Mouse (Mus musculus) left cerebral cortex, adult 9 months (tissue): ENCODE measurements around the gene Cd81.

Experiments
- DNase-seq, 2 experiments: peaks; one replicate each; pipeline ENCODE4 v3.0.0; 2022; ENCODE audit warnings: low spot score in 2 of 2

The Cd81 gene

GRCm38 (mm10) chr7:143052626-143053007 is at the start of gene Cd81:
Cd81 (plus strand) TSS chr7:143052739.
- peak in 1 of 2 experiments; percentile 85 for DNase-seq

DNA sequence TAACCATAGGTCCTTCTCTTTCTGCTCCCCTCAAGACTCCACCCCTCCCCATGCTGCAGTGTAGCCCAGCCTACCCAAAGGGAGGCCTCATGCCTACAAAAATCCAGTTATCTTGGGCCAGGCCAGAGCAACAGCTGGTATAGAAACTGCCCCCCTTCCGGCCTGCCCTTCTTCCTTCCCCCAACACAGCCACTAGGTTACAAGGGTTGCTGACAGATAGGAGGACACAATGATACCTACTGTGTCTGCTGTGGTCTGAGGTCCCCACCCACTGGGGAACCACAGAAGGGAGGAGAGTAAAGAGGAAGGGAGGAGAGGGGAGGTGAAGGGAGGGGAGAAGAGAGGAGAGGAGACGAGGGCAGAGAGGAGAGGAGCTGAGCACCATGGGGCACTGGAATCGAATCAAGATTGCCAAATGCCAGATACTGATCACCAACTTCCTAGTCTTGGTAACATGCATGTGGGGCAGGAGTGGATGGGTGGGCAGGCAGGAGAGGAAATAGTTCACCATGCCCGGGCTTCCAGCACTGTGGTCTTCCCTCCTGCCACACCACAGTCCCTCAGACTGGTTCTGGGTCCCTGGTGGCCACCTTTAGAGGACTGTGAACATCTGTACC is 47.7 kb upstream of the Cd81 start, which contains the start of gene Tspan32:
Gene Tspan32 (plus strand): TSS at position 320 of the 617 bp plus-strand sequence.
- no peak for DNase-seq

- DNase-seq = no peak
Observed at GRCm38 (mm10) chr7:143005344-143006096, 47.0 kb upstream of the Cd81 start.

- DNase-seq = no peak
Observed at GRCm38 (mm10) chr7:143006097-143006755, 46.3 kb upstream of the Cd81 start.

DNA sequence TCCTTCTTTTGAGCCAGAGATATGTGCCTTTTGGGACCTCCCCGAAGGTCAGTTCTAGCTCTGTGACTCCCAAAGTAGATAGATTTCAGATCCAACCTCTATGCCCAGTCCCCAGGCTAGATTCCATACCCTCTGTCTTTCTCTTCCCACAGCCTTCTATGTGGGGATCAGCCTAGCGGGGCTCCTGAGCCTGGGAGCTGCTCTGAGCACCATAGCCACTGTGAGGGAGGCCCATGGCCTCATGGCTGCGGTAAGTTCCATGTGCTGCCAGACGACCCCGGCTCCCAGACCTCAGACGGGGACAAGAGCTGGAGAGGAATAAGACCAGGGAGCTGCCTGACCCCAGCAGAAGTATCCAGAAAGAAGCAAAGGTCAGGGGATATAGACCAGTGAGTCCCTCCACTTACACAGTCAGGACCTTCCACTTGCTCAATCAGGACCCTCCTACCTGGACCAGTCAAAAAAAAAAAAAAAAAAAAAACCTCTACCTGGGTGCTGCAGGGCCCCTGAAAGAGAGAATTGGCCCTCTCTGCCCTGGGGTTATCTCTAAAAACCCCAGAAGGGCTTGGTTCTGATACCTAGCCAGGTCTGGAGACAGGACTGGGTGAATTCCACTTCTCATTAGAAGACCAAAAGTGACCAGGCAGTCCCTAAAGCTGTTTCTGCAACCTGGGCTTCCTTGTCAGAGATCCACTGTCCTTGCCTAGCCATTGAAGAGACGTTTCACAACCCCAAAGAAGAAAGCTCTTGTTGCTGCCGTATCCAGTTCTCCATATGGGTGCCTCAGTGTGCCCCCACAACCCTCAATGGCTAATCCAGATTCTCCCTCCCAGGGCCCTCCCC is 45.6 kb upstream of the Cd81 start:
- DNase-seq = no peak

- DNase-seq = peak; percentile 76 to 96
Observed at GRCm38 (mm10) chr7:143007599-143008369, 44.8 kb upstream of the Cd81 start.

DNA sequence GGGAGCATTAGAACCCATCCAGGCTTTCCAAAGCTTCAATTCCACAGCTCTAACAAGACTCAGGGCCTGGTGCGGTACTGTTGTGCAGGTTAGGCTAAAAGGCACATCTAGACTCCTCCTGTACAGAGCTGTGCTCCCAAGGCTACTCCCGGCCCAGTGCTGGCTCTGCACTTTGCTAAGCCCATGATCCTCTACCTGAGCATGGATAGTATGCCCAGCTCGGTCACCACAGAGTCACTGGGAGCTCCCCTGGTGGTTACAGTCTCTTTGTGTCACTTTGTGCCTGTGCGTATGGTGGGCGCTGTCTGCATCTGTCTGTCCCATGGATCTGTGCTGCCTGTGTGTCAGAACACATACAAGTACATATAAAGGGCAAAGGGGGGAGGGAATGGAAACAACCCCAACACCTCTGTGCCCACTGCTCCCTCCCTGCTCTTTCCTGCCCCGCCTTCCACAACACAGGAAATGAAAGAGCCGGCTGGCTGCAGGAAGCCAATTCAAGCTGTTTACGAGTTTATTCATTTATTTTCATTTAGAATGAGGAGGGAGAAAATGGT is 44.1 kb upstream of the Cd81 start:
- peak in 1 of 2 experiments; percentile 17 for DNase-seq

- DNase-seq = no peak
Observed at GRCm38 (mm10) chr7:143008996-143009665, 43.4 kb upstream of the Cd81 start.

DNA sequence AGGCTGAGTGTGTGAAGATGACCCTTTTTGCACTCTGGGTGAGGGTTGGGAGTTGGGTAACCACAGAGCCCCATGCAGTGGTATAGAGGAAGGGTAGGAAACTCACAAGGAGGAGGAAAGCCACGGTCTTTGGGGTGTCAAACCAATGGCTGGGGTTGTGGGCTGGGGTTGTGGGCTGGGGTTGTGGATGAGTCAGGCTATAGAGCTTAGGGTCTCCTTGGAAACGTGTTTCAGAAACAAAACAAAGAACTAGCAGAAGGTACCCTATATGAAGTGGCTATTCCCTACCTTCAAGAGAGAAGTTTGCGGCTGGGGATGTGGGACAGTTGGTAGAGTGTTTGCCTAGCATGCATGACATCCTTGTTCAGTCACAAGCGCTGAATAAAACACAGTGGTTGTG is 42.5 kb upstream of the Cd81 start:
- DNase-seq = no peak

- DNase-seq = no peak
Observed at GRCm38 (mm10) chr7:143011226-143011625, 41.3 kb upstream of the Cd81 start.

DNA sequence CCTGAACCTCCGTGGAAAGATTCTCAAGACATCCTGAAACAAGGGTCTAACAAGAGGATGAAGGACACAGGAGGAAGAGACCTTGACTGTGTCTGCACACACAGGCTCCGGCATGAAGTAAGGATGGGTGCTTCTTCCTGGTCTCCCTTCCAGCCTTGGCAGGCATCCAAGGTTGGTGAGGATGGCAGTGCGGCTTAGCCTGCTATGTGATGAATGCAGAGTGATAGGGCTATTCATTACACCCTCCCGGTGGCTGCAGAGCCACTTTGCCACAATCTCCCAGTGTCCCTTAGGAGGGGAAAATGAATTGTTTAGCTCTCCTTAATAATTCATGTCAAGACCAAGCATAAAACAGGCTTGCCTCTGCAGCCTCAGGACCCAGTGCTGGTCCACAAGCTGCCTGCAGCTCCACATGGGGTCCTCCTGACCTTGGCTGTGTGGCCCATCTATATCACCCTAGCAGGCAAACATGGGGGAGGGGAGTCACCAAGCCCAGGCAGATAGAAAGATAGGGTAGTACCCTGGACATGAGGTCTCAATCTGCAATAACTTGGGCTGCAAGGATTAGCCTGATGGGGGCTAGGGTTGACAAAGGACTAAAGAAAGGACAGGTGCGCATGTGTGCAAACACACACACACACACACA is 40.2 kb upstream of the Cd81 start:
- DNase-seq = no peak

- peak in 1 of 2 experiments; percentile 64 for DNase-seq
Observed at GRCm38 (mm10) chr7:143013420-143014178, 38.9 kb upstream of the Cd81 start.

- no peak for DNase-seq
Observed at GRCm38 (mm10) chr7:143014862-143015659, 37.5 kb upstream of the Cd81 start.

GRCm38 (mm10) chr7:143015755-143016423 is 36.6 kb upstream of the Cd81 start:
- peak in 1 of 2 experiments; percentile 70 for DNase-seq

DNA sequence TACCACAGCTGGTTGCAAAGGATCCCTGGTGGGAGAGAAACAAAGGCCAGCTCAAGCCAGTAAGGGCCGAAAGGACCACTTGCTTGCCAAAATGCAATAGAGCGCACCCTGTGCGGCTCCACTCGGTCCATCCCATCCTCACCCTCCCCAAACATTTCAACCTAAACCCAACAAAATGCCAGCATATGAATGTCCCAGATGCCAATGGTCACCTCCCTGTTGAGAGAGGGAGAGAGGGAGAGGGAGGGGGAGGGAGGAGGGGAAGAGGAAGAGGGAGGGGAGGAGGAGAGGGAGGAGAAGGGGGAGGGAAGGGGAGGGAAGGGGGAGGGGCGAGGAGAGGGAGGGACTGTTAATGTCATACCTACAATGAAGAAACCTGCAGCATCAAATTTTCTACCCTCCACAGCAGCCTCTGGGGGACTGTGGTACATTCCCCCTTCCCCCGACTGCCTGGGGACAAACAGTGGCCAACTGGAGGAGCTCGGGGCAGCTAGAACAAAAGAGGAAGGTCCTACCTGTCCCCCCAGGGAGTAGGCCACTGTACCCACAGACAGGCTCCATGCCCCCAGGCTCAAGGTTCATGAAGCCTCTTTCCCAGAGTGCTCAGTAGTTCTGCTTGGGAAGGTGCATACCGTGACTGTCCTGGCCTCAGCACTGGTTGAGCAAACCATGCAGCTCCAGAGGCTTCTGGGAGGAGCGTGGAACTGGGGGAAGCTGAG is 36.0 kb upstream of the Cd81 start:
- no peak for DNase-seq

GRCm38 (mm10) chr7:143017181-143017580 is 35.4 kb upstream of the Cd81 start:
- DNase-seq = no peak

DNA sequence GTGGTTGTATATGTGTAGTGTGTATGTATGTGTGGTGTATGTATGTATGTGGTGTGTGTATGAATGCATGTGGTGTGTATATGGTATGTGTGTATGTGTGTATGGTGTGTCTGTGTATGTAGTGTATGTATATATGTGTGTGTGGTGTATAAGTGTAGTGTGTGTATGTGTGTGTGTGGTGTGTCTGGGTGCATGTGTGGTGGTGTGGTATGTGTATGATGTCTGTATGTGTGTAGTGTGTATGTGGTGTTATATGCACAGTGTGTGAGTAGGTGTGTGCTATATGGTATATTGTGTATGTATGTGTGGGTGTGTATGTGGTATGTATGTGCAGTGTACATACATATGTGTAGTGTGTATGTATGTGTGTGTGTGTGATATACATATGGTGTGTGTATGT is 32.5 kb upstream of the Cd81 start:
- no peak for DNase-seq
